31 mouse cellular contexts compared by ENCODE assay signal in the genomic region with DNA sequence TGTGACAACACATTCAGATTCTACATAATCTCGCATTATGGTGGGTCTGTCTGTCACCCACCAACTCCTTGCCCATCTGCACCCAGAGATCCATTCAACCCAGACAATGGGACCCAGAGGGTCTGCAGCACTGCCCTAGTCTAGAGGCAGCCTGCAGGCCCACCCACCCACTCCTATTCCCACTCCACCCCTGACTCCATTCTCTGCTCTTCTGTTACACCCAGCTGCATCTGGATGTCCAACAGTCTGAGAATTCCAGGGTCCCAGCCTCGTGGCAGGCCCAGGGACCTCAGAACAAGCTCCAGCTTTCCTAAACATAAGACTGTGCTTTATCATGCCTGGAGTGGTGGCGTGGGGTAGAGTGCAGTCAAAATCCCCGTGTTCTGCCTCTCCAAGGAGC.
DNase-seq lines count a peak whose midpoint lies in the region; ATAC-seq and TF ChIP-seq lines count a peak whose summit lies in the region.
"Had no signal": no experiment of that assay in that cellular context is flagged by ENCODE, and none has a peak within 500 bp of the region (broad histone marks: within the 10 kb centered on the region; RNA-seq: fewer than 3 reads in every experiment).

No protein-coding gene starts in this region.

- no peak overlapping the region for H3K4me3 ChIP-seq in forebrain, embryonic 11.5 days (ENCODE audit: low read depth, low read length)
- H3K4me3 ChIP-seq in forebrain, postnatal 0 days (ENCODE audit: low read depth, low read length): no peak overlapping the region
- H3K4me3 ChIP-seq in ES-Bruce4 (ENCODE audit: low read depth, low read length) (no peak overlapping the region), ES-E14 (ENCODE audit: insufficient read depth in 1 of 2, low read depth in 1 of 2, low read length in 2 of 2, poor library complexity in 1 of 2, severe bottlenecking in 1 of 2) (no peak overlapping the region)
- no peak overlapping the region for H3K4me3 ChIP-seq in heart, embryonic 10.5 days
- H3K4me3 ChIP-seq: embryonic facial prominence, embryonic 13.5 days; erythroblast, embryonic 14.5 days; heart, embryonic 12.5 days; heart, embryonic 15.5 days; hindbrain, embryonic 10.5 days; hindbrain, embryonic 13.5 days; intestine, embryonic 15.5 days had no signal

- TF ChIP-seq POLR2A in ES-Bruce4 (IDR thresholded peaks at IDR 0.05; ENCODE audit: insufficient read depth, low read length): no peak

- ATAC-seq in forebrain, embryonic 11.5 days (replicated peaks; ENCODE audit: low FRiP score): 0 out of 2 replicates have a peak, but pooled peaks have one; percentile 42
- no peak for ATAC-seq in forebrain, postnatal 0 days
- ATAC-seq: activated CD4-positive, CD25-positive, alpha-beta regulatory T cell, adult 4 months; forebrain, embryonic 14.5 days; hindbrain, embryonic 16.5 days; intestine, embryonic 15.5 days; Patski had no signal

- no peaks in the 10 kb centered on the region for H3K36me3 ChIP-seq in forebrain, embryonic 11.5 days (ENCODE audit: control insufficient read depth, insufficient read depth, low read length)
- no peaks in the 10 kb centered on the region for H3K36me3 ChIP-seq in forebrain, postnatal 0 days (ENCODE audit: insufficient read depth)
- no peaks in the 10 kb centered on the region for H3K36me3 ChIP-seq in ES-Bruce4 (ENCODE audit: control insufficient read depth, insufficient read depth, low read length, poor library complexity, severe bottlenecking)
- no peaks in the 10 kb centered on the region for H3K36me3 ChIP-seq in ES-E14 (ENCODE audit: control insufficient read depth, insufficient read depth, low read length, poor library complexity, severe bottlenecking)
- no peaks in the 10 kb centered on the region for H3K36me3 ChIP-seq in heart, embryonic 10.5 days
- H3K36me3 ChIP-seq: embryonic facial prominence, embryonic 13.5 days; G1E; heart, embryonic 12.5 days; heart, embryonic 15.5 days; hindbrain, embryonic 10.5 days; hindbrain, embryonic 13.5 days; intestine, embryonic 15.5 days had no signal

- no peaks in the 10 kb centered on the region for H3K4me1 ChIP-seq in forebrain, embryonic 11.5 days (replicated peaks; ENCODE audit: control insufficient read depth, insufficient read depth, low read length)
- no peaks in the 10 kb centered on the region for H3K4me1 ChIP-seq in forebrain, postnatal 0 days (ENCODE audit: insufficient read depth)
- H3K4me1 ChIP-seq in ES-Bruce4 (ENCODE audit: control insufficient read depth, insufficient read depth, low read length) (peaks cover 2% of the 10 kb centered on the region), ES-E14 (ENCODE audit: control insufficient read depth in 2 of 2, insufficient read depth in 2 of 2, low read length in 2 of 2, poor library complexity in 1 of 2) (peaks cover 3 to 7% of the 10 kb centered on the region in 2 experiments; a peak in 2 of 4 replicates)
- H3K4me1 ChIP-seq in heart, embryonic 10.5 days: no peaks in the 10 kb centered on the region
- H3K4me1 ChIP-seq: embryonic facial prominence, embryonic 13.5 days; heart, embryonic 12.5 days; heart, embryonic 15.5 days; hindbrain, embryonic 10.5 days; hindbrain, embryonic 13.5 days; intestine, embryonic 15.5 days had no signal

- no peaks in the 10 kb centered on the region for H3K27me3 ChIP-seq in forebrain, embryonic 11.5 days (ENCODE audit: control insufficient read depth, insufficient read depth, low read length)
- H3K27me3 ChIP-seq in forebrain, postnatal 0 days (ENCODE audit: insufficient read depth, low read length): no peaks in the 10 kb centered on the region
- H3K27me3 ChIP-seq in ES-Bruce4 (ENCODE audit: control insufficient read depth, insufficient read depth, low read length, poor library complexity, severe bottlenecking): no peaks in the 10 kb centered on the region
- no peaks in the 10 kb centered on the region for H3K27me3 ChIP-seq in heart, embryonic 10.5 days (ENCODE audit: insufficient read depth, poor library complexity, severe bottlenecking)
- H3K27me3 ChIP-seq: CH12.LX; embryonic facial prominence, embryonic 13.5 days; heart, embryonic 12.5 days; heart, embryonic 15.5 days; hindbrain, embryonic 13.5 days; intestine, embryonic 15.5 days; Patski had no signal

- TF ChIP-seq EP300 in ES-Bruce4 (IDR thresholded peaks at IDR 0.05; ENCODE audit: insufficient read depth, low read depth, low read length): peak; percentile 66

- in situ Hi-C loops in ES-E14 (cut with MboI; ENCODE audit: low sequenced_read_pairs in 2 of 2, unreplicated experiment in 2 of 2): no loop called here

- H3K9me3 ChIP-seq in forebrain, embryonic 11.5 days (ENCODE audit: control insufficient read depth, low read length): no peaks in the 10 kb centered on the region
- H3K9me3 ChIP-seq in forebrain, postnatal 0 days (ENCODE audit: low read length): no peaks in the 10 kb centered on the region
- no peaks in the 10 kb centered on the region for H3K9me3 ChIP-seq in ES-Bruce4 (replicated peaks; ENCODE audit: control insufficient read depth, insufficient read depth, low read length, poor library complexity, severe bottlenecking)
- H3K9me3 ChIP-seq in ES-E14 (ENCODE audit: control insufficient read depth, insufficient read depth, low read depth, low read length): no peaks in the 10 kb centered on the region
- H3K9me3 ChIP-seq in heart, embryonic 10.5 days: no peaks in the 10 kb centered on the region
- H3K9me3 ChIP-seq: embryonic facial prominence, embryonic 13.5 days; G1E; heart, embryonic 12.5 days; heart, embryonic 15.5 days; hindbrain, embryonic 10.5 days; hindbrain, embryonic 13.5 days; intestine, embryonic 15.5 days had no signal

- no peak overlapping the region for H3K4me2 ChIP-seq in forebrain, embryonic 11.5 days (ENCODE audit: low read depth, low read length, severe bottlenecking)
- H3K4me2 ChIP-seq in forebrain, postnatal 0 days (ENCODE audit: low read depth): no peak overlapping the region
- H3K4me2 ChIP-seq: embryonic facial prominence, embryonic 13.5 days; heart, embryonic 12.5 days; heart, embryonic 15.5 days; hindbrain, embryonic 13.5 days; intestine, embryonic 15.5 days had no signal

- no peak overlapping the region for H3K9ac ChIP-seq in forebrain, embryonic 11.5 days (ENCODE audit: low read length)
- H3K9ac ChIP-seq in forebrain, postnatal 0 days: no peak overlapping the region
- H3K9ac ChIP-seq in ES-Bruce4 (ENCODE audit: low read depth, poor library complexity, severe bottlenecking): no peak overlapping the region
- H3K9ac ChIP-seq in ES-E14 (ENCODE audit: insufficient read depth, low read depth, low read length, poor library complexity, severe bottlenecking): no peak overlapping the region
- H3K9ac ChIP-seq: embryonic facial prominence, embryonic 13.5 days; heart, embryonic 12.5 days; heart, embryonic 15.5 days; hindbrain, embryonic 13.5 days; intestine, embryonic 15.5 days had no signal

- WGBS in forebrain, embryonic 11.5 days: 63% methylated on average over 4 of the region's 4 CpGs
- 69% methylated on average over 4 of the region's 4 CpGs for WGBS in forebrain, postnatal 0 days
- WGBS in heart, embryonic 10.5 days: 48% methylated on average over 4 of the region's 4 CpGs

- no peak for DNase-seq in forebrain, embryonic 11.5 days (ENCODE audit: low spot score)
- DNase-seq in forebrain, postnatal 0 days: no peak
- no peak for DNase-seq in ES-E14 (ENCODE audit: low read depth, low spot score)
- DNase-seq in heart, embryonic 10.5 days (ENCODE audit: low spot score): no peak
- no peak for DNase-seq in cerebellum, adult 9-10 months
- DNase-seq: adrenal gland, adult 8-10 months; adrenal gland, postnatal 25 days; B cell, adult 2 months; cerebellum, adult 11-12 months; cerebellum, adult 8-10 months; cerebellum, postnatal 14 days; gastrocnemius, postnatal 10 days; heart, adult 11 months; heart, postnatal 10 days; heart, postnatal 36 days; kidney, adult 11 months; kidney, adult 8-10 months had no signal

- TF ChIP-seq CTCF in forebrain, postnatal 0 days (IDR thresholded peaks at IDR 0.05; ENCODE audit: low read depth): no peak
- no peak for TF ChIP-seq CTCF in ES-Bruce4 (IDR thresholded peaks at IDR 0.05; ENCODE audit: low read depth, low read length)

- H3K27ac ChIP-seq in forebrain, embryonic 11.5 days (ENCODE audit: low read depth, low read length): no peak overlapping the region
- H3K27ac ChIP-seq in forebrain, postnatal 0 days (ENCODE audit: low read depth, low read length): no peak overlapping the region
- peak overlapping the region; percentile 69 for H3K27ac ChIP-seq in ES-Bruce4 (ENCODE audit: insufficient read depth, low read length)
- H3K27ac ChIP-seq in ES-E14 (ENCODE audit: insufficient read depth, low read depth, low read length, poor library complexity, severe bottlenecking): peak overlapping the region; percentile 27
- H3K27ac ChIP-seq in heart, embryonic 10.5 days: no peak overlapping the region
- H3K27ac ChIP-seq: embryonic facial prominence, embryonic 13.5 days; heart, embryonic 15.5 days; hindbrain, embryonic 10.5 days; hindbrain, embryonic 13.5 days; intestine, embryonic 15.5 days had no signal

TF ChIP-seq in ES-E14, 5 proteins besides CTCF, POLR2A, EP300 and RAD21:
- TF ChIP-seq ZNF384 (IDR thresholded peaks at IDR 0.05; ENCODE audit: low read depth, low read length) (no peak), MAFK (IDR thresholded peaks at IDR 0.05; ENCODE audit: insufficient read depth, low read depth, low read length) (no peak), CHD2 (IDR thresholded peaks at IDR 0.05; ENCODE audit: low read depth, low read length) (no peak), ZC3H11A (IDR thresholded peaks at IDR 0.05; ENCODE audit: borderline replicate concordance, low read depth, low read length) (no peak), HCFC1 (IDR thresholded peaks at IDR 0.05; ENCODE audit: borderline replicate concordance, insufficient read depth, low read length) (no peak)

Comparison
In these comparisons a context has a peak if more than half of its experiments do, and no peak if none do; other contexts are left out.
1. H3K27ac ChIP-seq: peak in ES-Bruce4 (single experiment) and ES-E14 (single experiment); none in forebrain, embryonic 11.5 days (single experiment), forebrain, postnatal 0 days (single experiment) and heart, embryonic 10.5 days (single experiment).